Mouse (Mus musculus): ENCODE results near the gene Uts2b. TPM values are rescaled to one million over a fixed set of nuclear protein-coding genes. Genes with fewer than 3 reads are reported as not detected.

Gene Uts2b
- polyA plus RNA-seq, 1 experiment from 2014 or later, result 0.49 TPM

Other genes starting within 250 kb of the Uts2b start
- 9.5 and 11.8 TPM in 2 replicates for gene Ostn, start 62.8 kb downstream of the Uts2b start, polyA plus RNA-seq (2014; fragmentation: Nextera tagmentation; extraction: Ambion mirVana)
- 49.8 and 55.2 TPM in 2 replicates for gene Ccdc50, start 18.6 kb upstream of the Uts2b start, polyA plus RNA-seq (2014; fragmentation: Nextera tagmentation; extraction: Ambion mirVana)

Measured in embryonic facial prominence, embryonic 14.5 days (tissue).